Mouse (Mus musculus): ENCODE data around the gene Riok1. TPM values are rescaled to one million over a fixed set of nuclear protein-coding genes. Genes with fewer than 3 reads are reported as not detected.

Gene Riok1
- total and polyA plus RNA-seq, 3 experiments = 30.8 to 77.7 (median 66.3) TPM

DNA sequence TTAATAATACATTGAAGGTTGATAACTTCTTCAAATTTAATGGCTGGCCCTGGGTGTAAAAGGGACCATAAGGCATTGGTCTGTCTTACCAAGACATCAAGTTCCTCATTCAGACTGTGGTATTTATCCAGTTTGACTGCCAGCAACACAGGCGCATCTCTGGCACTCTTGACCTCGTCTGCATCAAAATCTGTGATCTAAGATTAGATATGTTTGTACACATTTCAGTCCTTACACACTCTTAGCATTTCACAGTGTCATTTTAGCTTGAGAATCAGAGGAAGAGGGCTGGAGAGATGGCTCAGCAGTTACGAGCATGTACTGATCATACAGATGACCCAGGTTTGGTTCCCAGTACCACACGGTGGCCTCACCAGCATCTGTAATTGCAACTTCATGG, 21.2 kb upstream of the Riok1 start:
- H3K36me3 ChIP-seq (replicated peaks) = no peaks in the 10 kb centered on the region
- peaks cover 4% of the 10 kb centered on the region for H3K9me3 ChIP-seq (replicated peaks)
- peaks cover 17% of the 10 kb centered on the region for H3K4me1 ChIP-seq (ENCODE audit: insufficient read depth, low read depth, low read length)
- no peaks in the 10 kb centered on the region for H3K27me3 ChIP-seq (ENCODE audit: insufficient read depth, low read length)
- TF ChIP-seq TAL1 (conservative IDR thresholded peaks at IDR 0.05; ENCODE audit: low read depth, low read length) (no peak), POLR2AphosphoS5 (IDR thresholded peaks at IDR 0.05; ENCODE audit: insufficient replicate concordance, low read depth, low read length) (no peak), GATA1 (IDR thresholded peaks at IDR 0.05; ENCODE audit: borderline replicate concordance, low read length) (no peak)
- DNase-seq (ENCODE audit: low spot score) (no peak), ATAC-seq (ENCODE audit: extremely low read depth, insufficient number of reproducible peaks, low FRiP score, poor library complexity, severe bottlenecking) (no peak)
- H3K4me3 ChIP-seq (ENCODE audit: low read depth, low read length) = no peak overlapping the region

DNA sequence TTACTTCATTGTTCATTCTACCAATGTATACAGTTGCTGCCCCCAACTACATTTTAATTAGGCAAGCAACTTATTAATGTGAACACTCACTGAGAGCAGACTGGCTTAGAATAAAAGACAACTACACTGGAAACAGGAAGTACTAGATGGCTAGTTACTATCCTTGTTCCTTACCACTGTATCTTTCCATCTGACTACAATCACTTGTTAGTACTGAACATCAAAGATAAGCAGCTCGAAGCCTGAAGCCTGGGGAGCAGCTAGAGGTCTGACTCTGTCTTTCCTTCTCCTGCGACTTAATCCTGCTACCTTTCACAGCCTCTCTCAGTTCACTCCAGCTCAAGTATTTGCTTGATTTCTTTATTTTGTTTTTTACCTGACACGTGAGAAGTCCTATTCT, 18.0 kb upstream of the Riok1 start:
- Histone ChIP-seq H3K27me3 (ENCODE audit: insufficient read depth, low read length) (no peaks in the 10 kb centered on the region), H3K4me1 (ENCODE audit: insufficient read depth, low read depth, low read length) (peaks cover 16% of the 10 kb centered on the region), H3K4me3 (ENCODE audit: low read depth, low read length) (no peak overlapping the region), H3K9me3 (replicated peaks) (peaks cover 4% of the 10 kb centered on the region), H3K36me3 (replicated peaks) (no peaks in the 10 kb centered on the region)
- DNase-seq (ENCODE audit: low spot score) = peak; percentile 30
- TF ChIP-seq TAL1 (conservative IDR thresholded peaks at IDR 0.05; ENCODE audit: low read depth, low read length) = no peak
- TF ChIP-seq CTCF (IDR thresholded peaks at IDR 0.05; ENCODE audit: low read depth, low read length) = no peak
- no peak for TF ChIP-seq GATA2 (IDR thresholded peaks at IDR 0.05; ENCODE audit: borderline replicate concordance, low read depth, low read length)
- no peak for TF ChIP-seq POLR2AphosphoS5 (IDR thresholded peaks at IDR 0.05; ENCODE audit: insufficient replicate concordance, low read depth, low read length)
- no peak for TF ChIP-seq GATA1 (IDR thresholded peaks at IDR 0.05; ENCODE audit: borderline replicate concordance, low read length)
- ATAC-seq (ENCODE audit: extremely low read depth, insufficient number of reproducible peaks, low FRiP score, poor library complexity, severe bottlenecking) = peak; percentile 80

DNA sequence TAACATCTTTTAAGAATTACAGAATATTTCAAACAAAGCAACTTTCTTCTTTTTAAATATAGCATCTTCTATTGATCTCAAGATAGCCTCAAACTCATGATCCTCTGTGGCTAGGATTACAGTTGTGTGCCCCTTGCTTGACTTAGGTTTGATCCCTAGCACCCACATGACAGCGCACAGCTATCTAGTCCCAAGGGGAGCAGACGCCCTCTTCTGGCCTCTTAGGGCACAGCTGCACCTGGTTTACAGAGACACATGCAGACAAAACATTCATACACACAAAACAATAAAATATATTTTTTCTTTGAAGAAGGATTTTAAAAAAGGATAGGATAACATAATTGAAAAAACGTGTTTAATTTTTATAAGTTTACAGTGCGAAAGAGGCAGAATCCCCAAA, 10.9 kb upstream of the Riok1 start:
- no peak for ATAC-seq (ENCODE audit: extremely low read depth, insufficient number of reproducible peaks, low FRiP score, poor library complexity, severe bottlenecking)
- TF ChIP-seq POLR2AphosphoS5 (IDR thresholded peaks at IDR 0.05; ENCODE audit: insufficient replicate concordance, low read depth, low read length) (no peak), CTCF (IDR thresholded peaks at IDR 0.05; ENCODE audit: low read depth, low read length) (no peak), TAL1 (conservative IDR thresholded peaks at IDR 0.05; ENCODE audit: low read depth, low read length) (no peak), GATA1 (IDR thresholded peaks at IDR 0.05; ENCODE audit: borderline replicate concordance, low read length) (no peak), GATA2 (IDR thresholded peaks at IDR 0.05; ENCODE audit: borderline replicate concordance, low read depth, low read length) (no peak)
- H3K4me3 ChIP-seq (ENCODE audit: low read depth, low read length) = no peak overlapping the region
- DNase-seq (ENCODE audit: low spot score) = no peak
- no peaks in the 10 kb centered on the region for H3K27me3 ChIP-seq (ENCODE audit: insufficient read depth, low read length)
- no peaks in the 10 kb centered on the region for H3K9me3 ChIP-seq (replicated peaks)
- peaks cover 2% of the 10 kb centered on the region for H3K36me3 ChIP-seq (replicated peaks)
- no peaks in the 10 kb centered on the region for H3K4me1 ChIP-seq (ENCODE audit: insufficient read depth, low read depth, low read length)

DNA sequence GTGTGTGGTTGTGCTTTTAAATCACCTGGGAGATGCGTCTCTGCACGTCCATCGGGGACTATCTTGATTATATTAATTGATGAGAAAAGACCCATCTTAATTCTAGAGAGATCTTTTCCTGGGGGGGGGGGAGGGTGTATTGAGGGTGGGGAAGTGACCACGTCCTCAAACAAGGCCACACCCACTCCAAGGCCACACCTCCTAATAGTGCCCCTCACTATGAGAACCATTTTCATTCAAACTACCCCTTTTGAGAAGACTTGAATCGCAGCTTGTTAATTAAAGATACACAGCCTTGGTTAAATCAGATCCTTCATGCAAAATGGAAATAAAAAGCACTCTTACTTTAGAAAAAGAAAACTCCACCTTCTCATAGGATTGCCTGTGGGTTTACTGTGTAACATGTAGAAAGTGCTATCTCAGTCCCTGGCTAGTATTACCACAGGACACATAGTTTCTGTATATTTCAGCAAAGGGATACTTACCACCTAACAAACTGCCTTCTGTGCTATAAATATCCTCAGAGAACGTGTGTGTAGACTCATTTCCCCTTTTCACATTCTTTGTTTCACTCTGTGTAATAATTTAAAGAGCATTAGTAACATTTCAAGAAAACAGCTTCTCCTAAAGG, 9.1 kb upstream of the Riok1 start:
- Histone ChIP-seq H3K4me1 (ENCODE audit: insufficient read depth, low read depth, low read length) (no peaks in the 10 kb centered on the region), H3K36me3 (replicated peaks) (peaks cover 5% of the 10 kb centered on the region), H3K9me3 (replicated peaks) (no peaks in the 10 kb centered on the region), H3K27me3 (ENCODE audit: insufficient read depth, low read length) (no peaks in the 10 kb centered on the region), H3K4me3 (ENCODE audit: low read depth, low read length) (no peak overlapping the region)
- no peak for TF ChIP-seq POLR2AphosphoS5 (IDR thresholded peaks at IDR 0.05; ENCODE audit: insufficient replicate concordance, low read depth, low read length)
- TF ChIP-seq GATA2 (IDR thresholded peaks at IDR 0.05; ENCODE audit: borderline replicate concordance, low read depth, low read length) = no peak
- DNase-seq (ENCODE audit: low spot score) (no peak), ATAC-seq (ENCODE audit: extremely low read depth, insufficient number of reproducible peaks, low FRiP score, poor library complexity, severe bottlenecking) (no peak)

DNA sequence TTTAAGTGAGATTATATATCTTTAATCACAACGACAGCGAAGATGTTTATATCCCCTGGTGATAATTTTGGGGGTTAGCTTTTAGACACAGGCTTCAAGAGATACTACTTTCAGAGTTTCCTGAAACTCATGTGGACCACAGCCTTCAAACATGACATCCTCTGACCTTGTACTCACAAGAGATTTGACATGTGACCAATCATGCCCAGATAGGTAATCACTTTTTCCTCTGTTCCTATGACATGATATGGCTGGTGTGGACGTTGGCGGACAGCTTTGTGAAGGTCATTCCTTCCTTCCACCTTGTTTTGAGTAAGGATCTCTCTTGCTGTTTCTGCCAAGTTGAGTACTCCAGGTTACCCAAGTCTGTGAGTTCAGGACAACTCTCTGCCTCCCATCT, 8.4 kb upstream of the Riok1 start:
- Histone ChIP-seq H3K9me3 (replicated peaks) (no peaks in the 10 kb centered on the region), H3K4me3 (ENCODE audit: low read depth, low read length) (no peak overlapping the region), H3K27me3 (ENCODE audit: insufficient read depth, low read length) (no peaks in the 10 kb centered on the region), H3K4me1 (ENCODE audit: insufficient read depth, low read depth, low read length) (no peaks in the 10 kb centered on the region), H3K36me3 (replicated peaks) (peaks cover 5% of the 10 kb centered on the region)
- TF ChIP-seq CTCF (IDR thresholded peaks at IDR 0.05; ENCODE audit: low read depth, low read length) (no peak), POLR2AphosphoS5 (IDR thresholded peaks at IDR 0.05; ENCODE audit: insufficient replicate concordance, low read depth, low read length) (no peak), GATA2 (IDR thresholded peaks at IDR 0.05; ENCODE audit: borderline replicate concordance, low read depth, low read length) (no peak), GATA1 (IDR thresholded peaks at IDR 0.05; ENCODE audit: borderline replicate concordance, low read length) (no peak), TAL1 (conservative IDR thresholded peaks at IDR 0.05; ENCODE audit: low read depth, low read length) (no peak)
- ATAC-seq (ENCODE audit: extremely low read depth, insufficient number of reproducible peaks, low FRiP score, poor library complexity, severe bottlenecking) (no peak), DNase-seq (ENCODE audit: low spot score) (no peak)

DNA sequence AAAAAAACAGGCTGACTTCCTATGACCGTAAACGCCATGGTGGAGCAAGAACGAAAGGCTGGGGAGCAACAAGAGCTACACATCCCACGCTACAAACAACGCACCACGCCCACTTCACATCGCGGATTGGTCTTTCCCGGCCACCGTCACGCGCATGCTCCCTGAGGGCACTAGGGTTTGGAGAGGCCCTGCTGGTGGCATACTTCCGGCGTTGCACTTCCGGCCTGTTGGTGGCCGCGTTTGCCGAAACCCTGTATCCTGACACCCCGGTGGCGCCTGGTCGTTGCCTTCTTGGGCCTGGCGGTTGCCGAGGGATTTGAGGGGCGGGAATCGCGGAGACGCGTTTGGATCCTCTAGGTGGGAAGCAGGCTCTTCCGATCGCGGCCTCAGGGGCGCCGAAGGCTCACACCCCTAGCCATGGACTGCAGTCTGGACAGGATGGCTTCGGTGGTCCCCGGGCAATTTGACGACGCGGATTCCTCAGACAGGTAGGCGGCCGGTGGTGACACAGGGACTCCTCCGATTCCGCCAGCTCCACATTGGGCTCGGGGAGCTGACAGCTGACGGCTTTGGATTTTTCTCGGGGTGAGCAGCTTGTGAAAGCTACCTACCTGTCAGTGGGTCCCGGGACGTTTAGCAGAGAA, 371 bp downstream of the Riok1 start, which contains the start of gene Cage1:
TSS of gene Cage1 (minus strand) at position 26 of the 644 bp plus-strand sequence.
- DNase-seq (ENCODE audit: low spot score) (peak; percentile 89), ATAC-seq (ENCODE audit: extremely low read depth, insufficient number of reproducible peaks, low FRiP score, poor library complexity, severe bottlenecking) (peak; percentile 93)
- Histone ChIP-seq H3K4me3 (ENCODE audit: low read depth, low read length) (peak within 1 kb of the TSS; percentile 92), H3K9me3 (replicated peaks) (no peaks in the 10 kb centered on the region), H3K4me1 (ENCODE audit: insufficient read depth, low read depth, low read length) (peaks cover 30% of the 10 kb centered on the region), H3K27me3 (ENCODE audit: insufficient read depth, low read length) (no peaks in the 10 kb centered on the region), H3K36me3 (replicated peaks) (peaks cover 40% of the 10 kb centered on the region)
- TF ChIP-seq CTCF (IDR thresholded peaks at IDR 0.05; ENCODE audit: low read depth, low read length) (no peak), TAL1 (conservative IDR thresholded peaks at IDR 0.05; ENCODE audit: low read depth, low read length) (no peak), GATA2 (IDR thresholded peaks at IDR 0.05; ENCODE audit: borderline replicate concordance, low read depth, low read length) (no peak), POLR2AphosphoS5 (IDR thresholded peaks at IDR 0.05; ENCODE audit: insufficient replicate concordance, low read depth, low read length) (no peak), GATA1 (IDR thresholded peaks at IDR 0.05; ENCODE audit: borderline replicate concordance, low read length) (no peak)
